Comparison of ENCODE assay signal across 8 mouse cellular contexts in genomic region chr19:6942249-6942691, GRCm38 (mm10). TPM values are rescaled to one million over a fixed set of nuclear protein-coding genes. Genes with fewer than 3 reads are reported as not detected.
A peak's percentile ranks its signal among the peaks of the same experiment; 100 is the strongest.
DNase-seq lines count a peak whose midpoint lies in the region; ATAC-seq and TF ChIP-seq lines count a peak whose summit lies in the region.

TSS of gene Gpr137 (minus strand) at chr19:6942480.

- WGBS in forebrain, postnatal 0 days, result under 1% methylated on average over 27 of the region's 27 CpGs
- 0% methylated on average over 27 of the region's 27 CpGs for whole genome bisulfite sequencing in lung, embryonic 16.5 days

- H3K9me3 ChIP-seq in G1E (replicated peaks), result no peaks in the 10 kb centered on the region
- no peaks in the 10 kb centered on the region for H3K9me3 ChIP-seq in forebrain, postnatal 0 days (ENCODE audit: low read length)
- H3K9me3 ChIP-seq in lung, embryonic 16.5 days (ENCODE audit: control insufficient read depth, low read length), result no peaks in the 10 kb centered on the region

- peak; percentile 97 for DNase-seq in G1E (ENCODE audit: low spot score)
- peak; percentile 93 to 97 for DNase-seq in cerebellum, adult 18-20 months
- DNase-seq in forebrain, postnatal 0 days, result peak; percentile 88
- peak; percentile 95 for DNase-seq in heart, postnatal 4 days
- peak; percentile 87 for DNase-seq in layer of hippocampus, adult 9-10 months (ENCODE audit: low spot score)
- peak; percentile 78 for DNase-seq in ovary, postnatal 10 days (ENCODE audit: low spot score)
- DNase-seq in thymus, postnatal 10 days (ENCODE audit: low spot score in 2 of 2), result peak; percentile 91 to 92

- peak within 1 kb of the TSS; percentile 95 for H3K27ac ChIP-seq in forebrain, postnatal 0 days (ENCODE audit: low read depth, low read length)
- H3K27ac ChIP-seq in lung, embryonic 16.5 days (ENCODE audit: low read length), result peak within 1 kb of the TSS; percentile 98

- no peaks in the 10 kb centered on the region for H3K27me3 ChIP-seq in G1E (ENCODE audit: insufficient read depth, low read length)
- H3K27me3 ChIP-seq in forebrain, postnatal 0 days (ENCODE audit: insufficient read depth, low read length), result no peaks in the 10 kb centered on the region
- H3K27me3 ChIP-seq in lung, embryonic 16.5 days (ENCODE audit: control insufficient read depth, insufficient read depth, low read depth, low read length), result no peaks in the 10 kb centered on the region

- H3K36me3 ChIP-seq in G1E (replicated peaks), result peaks cover 55% of the 10 kb centered on the region
- H3K36me3 ChIP-seq in forebrain, postnatal 0 days (ENCODE audit: insufficient read depth), result peaks cover 18% of the 10 kb centered on the region
- no peaks in the 10 kb centered on the region for H3K36me3 ChIP-seq in lung, embryonic 16.5 days (ENCODE audit: control insufficient read depth, insufficient read depth, low read length)

- peak within 1 kb of the TSS; percentile 97 for H3K4me2 ChIP-seq in forebrain, postnatal 0 days (ENCODE audit: low read depth)
- H3K4me2 ChIP-seq in lung, embryonic 16.5 days (ENCODE audit: low read depth, low read length), result peak within 1 kb of the TSS; percentile 99

- peaks cover 44% of the 10 kb centered on the region for H3K4me1 ChIP-seq in G1E (ENCODE audit: insufficient read depth, low read depth, low read length)
- peaks cover 20% of the 10 kb centered on the region for H3K4me1 ChIP-seq in forebrain, postnatal 0 days (ENCODE audit: insufficient read depth)
- H3K4me1 ChIP-seq in lung, embryonic 16.5 days (replicated peaks; ENCODE audit: control insufficient read depth, insufficient read depth, low read length), result peaks cover 14% of the 10 kb centered on the region

- TF ChIP-seq CTCF in G1E (IDR thresholded peaks at IDR 0.05; ENCODE audit: low read depth, low read length), result no peak
- no peak for TF ChIP-seq CTCF in forebrain, postnatal 0 days (IDR thresholded peaks at IDR 0.05; ENCODE audit: low read depth)

- H3K9ac ChIP-seq in forebrain, postnatal 0 days, result peak within 1 kb of the TSS; percentile 93
- H3K9ac ChIP-seq in lung, embryonic 16.5 days (ENCODE audit: low read length), result peak within 1 kb of the TSS; percentile 98

- peak; percentile 83 for ATAC-seq in G1E (ENCODE audit: extremely low read depth, insufficient number of reproducible peaks, low FRiP score, poor library complexity, severe bottlenecking)
- ATAC-seq in forebrain, postnatal 0 days, result peak; percentile 90
- peak; percentile 93 for ATAC-seq in lung, embryonic 16.5 days (ENCODE audit: low read depth)

- H3K4me3 ChIP-seq in G1E (ENCODE audit: low read depth, low read length), result peak within 1 kb of the TSS; percentile 84
- H3K4me3 ChIP-seq in forebrain, postnatal 0 days (ENCODE audit: low read depth, low read length), result peak within 1 kb of the TSS; percentile 88
- H3K4me3 ChIP-seq in lung, embryonic 16.5 days (ENCODE audit: low read length), result peak within 1 kb of the TSS; percentile 95

RNA-seq across cellular contexts. Expression of gene Gpr137, which starts in this region (rescaled TPM):
- 20.0 and 24.9 TPM in 2 replicates for total RNA-seq in G1E (2014; fragmentation: Nextera tagmentation)
- 22.8 and 24.9 TPM in 2 replicates for total RNA-seq in G1E (2017)
- polyA plus RNA-seq in G1E (2012), result 32.1 and 39.9 TPM in 2 replicates
- total RNA-seq in forebrain, postnatal 0 days (2014; rRNA removed), result 65.4 and 75.2 TPM in 2 replicates
- polyA plus RNA-seq in forebrain, postnatal 0 days (2015; fragmentation: Nextera tagmentation; extraction: Ambion mirVana), result 68.5 and 77.6 TPM in 2 replicates
- 10 to 100 TPM; 18.7 to 21.4 TPM for total RNA-seq in heart, postnatal 4 days (2021)
- 25.2 TPM in 2 replicates for polyA plus RNA-seq in lung, embryonic 16.5 days (2015; fragmentation: Nextera tagmentation; extraction: Ambion mirVana)

Comparison
In these comparisons a context has a peak if more than half of its experiments do, and no peak if none do; other contexts are left out.
1. Peak in every context shown above with its lines: DNase-seq, ATAC-seq, H3K4me3 ChIP-seq and H3K27ac ChIP-seq.